15 mouse cellular contexts compared by ENCODE assay signal in genomic region chr6:67186537-67187274, GRCm38 (mm10). TPM values are rescaled to one million over a fixed set of nuclear protein-coding genes. Genes with fewer than 3 reads are reported as not detected.
DNase-seq lines count a peak whose midpoint lies in the region; ATAC-seq and TF ChIP-seq lines count a peak whose summit lies in the region.
"Had no signal": no experiment of that assay in that cellular context is flagged by ENCODE, and none has a peak within 500 bp of the region (broad histone marks: within the 10 kb centered on the region; RNA-seq: fewer than 3 reads in every experiment).

No protein-coding gene starts in this region.

- no peak overlapping the region for H3K9ac ChIP-seq in intestine, embryonic 16.5 days (ENCODE audit: low read depth, low read length)
- H3K9ac ChIP-seq in intestine, postnatal 0 days (ENCODE audit: low read depth, low read length), result no peak overlapping the region
- H3K9ac ChIP-seq in liver, embryonic 12.5 days, result peak overlapping the region; percentile 55
- no peak overlapping the region for H3K9ac ChIP-seq in hindbrain, postnatal 0 days (replicated peaks; ENCODE audit: low read length)
- H3K9ac ChIP-seq: midbrain, embryonic 15.5 days had no signal

- no peaks in the 10 kb centered on the region for H3K36me3 ChIP-seq in intestine, embryonic 16.5 days (ENCODE audit: control insufficient read depth, insufficient read depth, low read length)
- no peaks in the 10 kb centered on the region for H3K36me3 ChIP-seq in intestine, postnatal 0 days (ENCODE audit: control insufficient read depth, insufficient read depth)
- no peaks in the 10 kb centered on the region for H3K36me3 ChIP-seq in liver, embryonic 12.5 days
- H3K36me3 ChIP-seq in hindbrain, postnatal 0 days (ENCODE audit: insufficient read depth, low read length), result no peaks in the 10 kb centered on the region
- H3K36me3 ChIP-seq: midbrain, embryonic 15.5 days had no signal

- H3K4me1 ChIP-seq in intestine, embryonic 16.5 days (ENCODE audit: control insufficient read depth, insufficient read depth, low read length), result no peaks in the 10 kb centered on the region
- H3K4me1 ChIP-seq in intestine, postnatal 0 days (replicated peaks; ENCODE audit: control insufficient read depth, insufficient read depth, low read length), result no peaks in the 10 kb centered on the region
- peaks cover 54% of the 10 kb centered on the region for H3K4me1 ChIP-seq in liver, embryonic 12.5 days
- H3K4me1 ChIP-seq in hindbrain, postnatal 0 days (ENCODE audit: insufficient read depth, low read length), result no peaks in the 10 kb centered on the region
- H3K4me1 ChIP-seq: midbrain, embryonic 15.5 days had no signal

- peak; percentile 22 for DNase-seq in thymus, postnatal 4 days
- DNase-seq in thymus, adult 18-20 months, result no peak
- peak; percentile 23 for DNase-seq in telencephalon, adult 2 months (ENCODE audit: low read depth, low spot score)
- no peak for DNase-seq in hindbrain, postnatal 0 days (ENCODE audit: low spot score)
- DNase-seq: adrenal gland, adult 2 months; cerebellum, adult 9-10 months; embryo, embryonic 11 days; kidney, adult 9 months had no signal

- H3K4me2 ChIP-seq in intestine, embryonic 16.5 days (ENCODE audit: low read depth, low read length), result no peak overlapping the region
- H3K4me2 ChIP-seq in intestine, postnatal 0 days (replicated peaks; ENCODE audit: low read depth), result no peak overlapping the region
- H3K4me2 ChIP-seq in liver, embryonic 12.5 days, result peak overlapping the region; percentile 50
- H3K4me2 ChIP-seq in hindbrain, postnatal 0 days (ENCODE audit: low read depth, low read length), result no peak overlapping the region
- H3K4me2 ChIP-seq: midbrain, embryonic 15.5 days had no signal

- no peaks in the 10 kb centered on the region for H3K9me3 ChIP-seq in intestine, embryonic 16.5 days (ENCODE audit: control insufficient read depth, low read length)
- H3K9me3 ChIP-seq in intestine, postnatal 0 days (ENCODE audit: control insufficient read depth), result no peaks in the 10 kb centered on the region
- H3K9me3 ChIP-seq in liver, embryonic 12.5 days (replicated peaks), result no peaks in the 10 kb centered on the region
- no peaks in the 10 kb centered on the region for H3K9me3 ChIP-seq in hindbrain, postnatal 0 days (ENCODE audit: low read length)
- H3K9me3 ChIP-seq: midbrain, embryonic 15.5 days had no signal

- no peak overlapping the region for H3K4me3 ChIP-seq in intestine, embryonic 16.5 days (ENCODE audit: low read length)
- no peak overlapping the region for H3K4me3 ChIP-seq in intestine, postnatal 0 days (ENCODE audit: low read depth, low read length)
- peak overlapping the region; percentile 36 for H3K4me3 ChIP-seq in liver, embryonic 12.5 days
- no peak overlapping the region for H3K4me3 ChIP-seq in hindbrain, postnatal 0 days (ENCODE audit: low read length)
- H3K4me3 ChIP-seq: midbrain, embryonic 15.5 days had no signal

- TF ChIP-seq CTCF in intestine, postnatal 0 days (IDR thresholded peaks at IDR 0.05; ENCODE audit: low read depth), result no peak
- TF ChIP-seq CTCF in hindbrain, postnatal 0 days (IDR thresholded peaks at IDR 0.05; ENCODE audit: low read depth), result no peak

- H3K27me3 ChIP-seq in intestine, embryonic 16.5 days (replicated peaks; ENCODE audit: control insufficient read depth, insufficient read depth, low read length), result no peaks in the 10 kb centered on the region
- H3K27me3 ChIP-seq in intestine, postnatal 0 days (replicated peaks; ENCODE audit: control insufficient read depth, insufficient read depth, low read length), result no peaks in the 10 kb centered on the region
- no peaks in the 10 kb centered on the region for H3K27me3 ChIP-seq in liver, embryonic 12.5 days (replicated peaks)
- no peaks in the 10 kb centered on the region for H3K27me3 ChIP-seq in hindbrain, postnatal 0 days (ENCODE audit: insufficient read depth, low read length)
- H3K27me3 ChIP-seq: midbrain, embryonic 15.5 days had no signal

- no peak overlapping the region for H3K27ac ChIP-seq in intestine, embryonic 16.5 days (ENCODE audit: low read length)
- no peak overlapping the region for H3K27ac ChIP-seq in intestine, postnatal 0 days (ENCODE audit: low read depth, low read length)
- peak overlapping the region; percentile 84 for H3K27ac ChIP-seq in liver, embryonic 12.5 days
- no peak overlapping the region for H3K27ac ChIP-seq in hindbrain, postnatal 0 days
- H3K27ac ChIP-seq: midbrain, embryonic 15.5 days had no signal

- 0 out of 2 replicates have a peak, but pooled peaks have one; percentile 52 for ATAC-seq in intestine, embryonic 16.5 days
- ATAC-seq in intestine, postnatal 0 days, result no peak
- ATAC-seq in liver, embryonic 12.5 days, result peak; percentile 94
- no peak for ATAC-seq in inflammation-experienced regulatory T-cells, adult 6 months
- no peak for ATAC-seq in hindbrain, postnatal 0 days
- ATAC-seq: forebrain, embryonic 16.5 days; hindbrain, embryonic 16.5 days; midbrain, embryonic 15.5 days had no signal

- WGBS in intestine, embryonic 16.5 days, result 84% methylated on average over 7 of the region's 7 CpGs
- 81% methylated on average over 7 of the region's 7 CpGs for WGBS in intestine, postnatal 0 days
- 55% methylated on average over 7 of the region's 7 CpGs for WGBS in liver, embryonic 12.5 days (ENCODE audit: insufficient replicate concordance)
- 83% methylated on average over 7 of the region's 7 CpGs for WGBS in hindbrain, postnatal 0 days

RNA-seq across cellular contexts. Expression of gene Serbp1, which starts 51.3 kb away (rescaled TPM):
- 300 and 319 TPM in 2 replicates for polyA plus RNA-seq in intestine, embryonic 16.5 days (2015; fragmentation: Nextera tagmentation; extraction: Ambion mirVana)
- 209 and 220 TPM in 2 replicates for polyA plus RNA-seq in intestine, postnatal 0 days (2015; fragmentation: Nextera tagmentation; extraction: Ambion mirVana)
- polyA plus RNA-seq in liver, embryonic 12.5 days (2016; fragmentation: Nextera tagmentation; extraction: Ambion mirVana), result 513 and 532 TPM in 2 replicates
- 100 to 1,000 TPM; 239 to 299 (median 256) TPM for polyA plus RNA-seq in inflammation-experienced regulatory T-cells, adult 6 months (2017; shearing (Covaris generic))
- total RNA-seq in hindbrain, postnatal 0 days (2014; rRNA removed), result 134 and 177 TPM in 2 replicates
- polyA plus RNA-seq in hindbrain, postnatal 0 days (2015; fragmentation: Nextera tagmentation; extraction: Ambion mirVana), result 283 and 302 TPM in 2 replicates

Comparison
In these comparisons a context has a peak if more than half of its experiments do, and no peak if none do; other contexts are left out.
1. ATAC-seq: peak in intestine, embryonic 16.5 days (single experiment) and liver, embryonic 12.5 days (single experiment); none in intestine, postnatal 0 days (single experiment), inflammation-experienced regulatory T-cells, adult 6 months (single experiment) and hindbrain, postnatal 0 days (single experiment).
2. DNase-seq: peak in thymus, postnatal 4 days (single experiment) and telencephalon, adult 2 months (single experiment); none in thymus, adult 18-20 months (0 of 2) and hindbrain, postnatal 0 days (single experiment).